Mouse (Mus musculus) adrenal gland, postnatal 4 days (tissue): ENCODE data around the gene Thrb. TPM values are rescaled to one million over a fixed set of nuclear protein-coding genes. Genes with fewer than 3 reads are reported as not detected.

ENCODE experiments used
- DNase-seq, 2 experiments: peaks; one replicate each; pipeline ENCODE4 v3.0.0; 2021 to 2022; ENCODE audit warnings: low spot score in 2 of 2, mixed read lengths in 2 of 2
- total RNA-seq, 2 experiments: library from RNA; stranded (reverse); gene quantifications; 2 replicates each; pipeline ENCODE4 v1.2.3; 2021

Gene Thrb
- total RNA-seq, 2 experiments from 2014 or later = 43.1 to 46.0 TPM

GRCm38 (mm10) chr14:17774404-17774803 lies 114.3 kb downstream of the Thrb start:
- no peak for DNase-seq

- DNase-seq = no peak
Observed at GRCm38 (mm10) chr14:17781921-17782320, 121.9 kb downstream of the Thrb start.

DNA sequence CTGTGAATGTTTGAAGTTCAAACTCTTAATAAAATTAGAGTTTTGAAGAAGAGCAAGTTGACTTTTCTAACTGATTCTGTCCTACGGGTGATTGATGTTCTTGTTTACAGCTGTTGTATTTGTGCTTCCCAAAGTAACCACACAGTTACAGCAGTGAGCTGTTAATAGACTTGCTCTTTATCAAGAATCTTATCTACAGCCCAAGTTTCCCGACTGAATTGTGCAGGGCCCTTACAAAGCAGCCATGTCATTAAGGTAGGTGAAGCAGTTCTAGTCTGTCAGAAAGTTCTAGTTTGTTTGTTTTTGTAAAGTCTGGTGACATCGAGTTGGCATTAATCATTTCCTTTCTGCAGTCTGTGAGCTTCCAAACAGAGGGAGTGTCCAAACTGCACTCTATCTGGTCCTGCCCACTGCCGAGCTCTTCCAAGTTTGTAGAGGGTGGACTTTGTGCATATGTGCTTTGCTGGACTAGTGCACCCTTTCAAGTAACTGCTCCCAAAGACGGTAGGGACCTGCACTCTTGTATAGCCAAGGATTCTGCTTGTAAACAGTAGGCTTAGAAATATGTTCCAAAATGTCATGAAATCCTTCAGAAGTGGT lies 124.2 kb downstream of the Thrb start:
- DNase-seq = no peak

DNA sequence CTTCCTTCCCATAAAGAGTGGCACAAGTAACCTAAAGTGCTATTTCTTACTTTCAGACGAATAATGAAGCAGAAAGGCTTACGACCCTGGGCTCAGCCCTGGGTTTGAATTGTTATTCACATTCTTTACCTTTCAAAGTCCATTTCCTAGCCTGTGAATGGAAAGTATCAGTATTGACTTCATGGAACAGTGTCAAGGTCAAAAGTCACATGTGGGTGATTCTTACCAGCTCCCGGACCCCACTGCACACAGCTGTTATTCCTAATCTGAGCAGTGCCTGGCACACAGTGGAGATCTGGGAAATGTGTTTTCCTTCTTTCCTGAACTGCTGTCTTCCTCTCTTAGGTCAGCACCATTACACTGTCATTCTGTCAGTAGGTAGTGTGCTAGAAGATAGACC lies 125.3 kb downstream of the Thrb start:
- no peak for DNase-seq

DNA sequence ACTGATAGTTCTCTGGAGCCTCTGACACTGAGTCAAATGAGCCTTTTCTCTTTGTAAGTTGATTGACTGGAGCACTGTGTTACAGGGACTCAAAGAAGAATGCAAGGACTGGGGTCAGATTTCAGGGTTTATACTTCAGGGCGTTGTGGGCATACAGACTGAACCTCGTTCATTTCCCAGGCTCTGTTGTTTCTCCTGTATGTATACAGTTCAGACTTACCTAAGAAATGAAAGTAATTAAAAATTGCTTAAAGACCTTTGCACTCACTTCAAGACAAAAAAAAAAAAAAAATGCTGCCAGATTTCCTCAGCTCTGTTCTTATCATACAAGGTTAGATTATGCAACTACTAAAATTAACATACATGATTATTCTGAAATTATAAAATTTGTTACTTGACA lies 126.2 kb downstream of the Thrb start:
- no peak for DNase-seq

DNA sequence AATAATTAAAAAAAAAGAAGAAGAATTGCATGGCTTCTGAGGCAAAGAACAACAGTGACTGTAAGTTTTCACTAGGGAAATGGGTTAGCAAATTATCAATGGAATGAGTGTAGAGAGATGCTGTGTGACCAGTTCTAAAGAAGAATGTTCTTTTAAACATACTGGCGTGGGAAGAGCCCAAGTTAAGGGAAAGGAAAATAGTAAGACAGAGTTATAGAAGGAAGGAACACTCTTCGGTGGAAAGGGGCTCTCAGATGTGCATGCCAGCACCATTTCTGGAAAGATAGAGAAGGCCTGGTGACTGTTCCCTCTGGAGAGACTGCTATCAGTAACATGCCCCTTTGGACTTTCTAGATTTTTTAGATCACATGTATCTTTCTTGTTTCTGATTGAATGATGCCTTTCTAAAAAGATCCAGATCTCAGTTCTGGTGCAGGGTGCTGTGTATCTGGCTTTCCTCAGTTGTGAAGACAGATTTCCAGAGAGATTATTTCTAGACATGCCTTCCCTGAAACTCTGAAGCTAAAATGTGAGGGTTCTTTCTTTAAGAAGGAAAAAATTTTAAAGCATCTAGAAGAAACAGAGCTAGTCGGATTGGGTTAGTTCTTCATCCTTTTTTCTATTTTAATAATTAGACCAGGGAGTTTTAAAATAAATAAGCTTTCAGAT lies 144.0 kb downstream of the Thrb start:
- DNase-seq = no peak

DNA sequence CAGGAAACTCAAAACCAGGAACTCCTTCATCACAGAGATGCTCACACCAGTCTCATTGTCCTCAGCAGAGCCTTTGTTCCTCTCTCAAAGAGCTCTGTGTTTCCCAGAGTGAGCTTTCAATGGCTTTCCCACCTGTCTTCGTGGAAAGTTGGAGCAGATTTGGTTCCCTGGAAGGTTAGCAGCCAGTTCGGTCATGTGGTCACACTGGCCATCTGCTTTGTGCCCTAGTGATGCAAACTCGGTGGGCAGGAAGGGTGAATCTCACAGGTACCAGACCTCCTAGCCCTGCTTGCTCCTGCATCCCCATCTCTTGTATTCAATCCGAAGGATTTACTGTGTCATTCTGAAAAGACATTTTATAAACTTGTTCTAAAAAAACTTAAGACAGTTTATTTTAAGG lies 151.0 kb downstream of the Thrb start:
- DNase-seq = no peak

GRCm38 (mm10) chr14:17812414-17812813 lies 152.4 kb downstream of the Thrb start:
- DNase-seq = no peak

GRCm38 (mm10) chr14:17815103-17815502 lies 155.0 kb downstream of the Thrb start:
- no peak for DNase-seq

- DNase-seq = no peak
Observed at GRCm38 (mm10) chr14:17818086-17818485, 158.0 kb downstream of the Thrb start.

GRCm38 (mm10) chr14:17822754-17823153 lies 162.7 kb downstream of the Thrb start:
- DNase-seq = no peak

- DNase-seq = no peak
Observed at GRCm38 (mm10) chr14:17827401-17827800, 167.3 kb downstream of the Thrb start.

- no peak for DNase-seq
Observed at GRCm38 (mm10) chr14:17835738-17836137, 175.7 kb downstream of the Thrb start.

DNA sequence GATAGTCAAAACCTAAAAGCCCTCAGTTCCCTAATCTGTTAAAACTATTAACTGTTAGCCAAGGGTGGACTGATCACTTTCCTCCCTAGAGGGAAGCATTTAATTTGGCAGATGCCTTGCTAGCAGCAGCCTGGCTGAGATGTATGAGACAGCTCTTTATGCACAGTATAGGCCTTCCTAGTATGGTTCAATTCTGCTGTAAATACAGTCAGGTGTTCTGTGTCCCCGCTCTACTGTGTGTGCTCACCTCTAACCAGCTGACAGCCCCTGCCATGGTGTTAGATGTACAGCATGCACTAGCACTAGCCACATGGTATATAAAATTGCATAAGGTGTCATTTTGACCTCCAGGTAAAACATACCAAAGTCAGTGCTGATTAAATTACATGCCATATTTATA lies 176.7 kb downstream of the Thrb start:
- DNase-seq = no peak

GRCm38 (mm10) chr14:17845003-17845697 lies 185.1 kb downstream of the Thrb start:
- DNase-seq = no peak

DNA sequence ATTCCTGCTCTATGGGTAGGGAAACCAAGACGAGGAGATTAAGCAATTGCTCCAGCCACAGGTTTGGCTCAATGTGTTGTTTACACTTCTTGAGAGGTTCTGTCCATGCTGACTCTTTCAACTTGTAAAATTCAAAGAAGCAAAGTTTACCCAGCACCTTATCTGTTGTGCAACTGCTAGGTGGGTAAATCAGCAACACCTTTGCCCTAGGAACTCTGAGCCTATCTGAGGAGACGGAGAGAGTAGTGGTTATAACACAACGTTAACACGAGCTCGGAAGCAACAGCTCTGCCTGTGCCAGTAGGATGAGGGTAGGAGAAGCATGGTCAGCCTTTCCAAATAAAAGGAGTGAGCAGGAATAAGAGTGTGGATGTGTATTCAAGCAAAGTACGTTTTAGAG lies 185.8 kb downstream of the Thrb start:
- DNase-seq = no peak

DNA sequence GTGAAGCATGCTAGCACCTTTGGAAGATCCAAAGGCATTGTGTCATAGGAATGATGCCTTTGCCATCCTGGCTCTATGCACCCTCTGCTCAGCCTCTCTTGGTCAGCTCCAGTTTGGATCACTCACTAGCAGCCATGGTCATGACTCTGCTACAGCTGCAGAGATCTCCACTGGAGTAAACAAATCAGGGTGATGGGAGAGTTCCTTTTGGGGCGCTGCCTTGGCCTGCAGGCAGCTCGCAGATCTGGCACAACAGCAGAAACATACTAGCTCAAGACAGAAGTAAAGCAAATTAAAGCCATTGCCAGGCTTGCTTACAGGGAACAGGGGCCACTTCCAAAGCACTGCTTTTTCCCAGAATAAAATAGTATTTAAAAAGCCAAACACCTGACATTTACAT lies 186.6 kb downstream of the Thrb start:
- DNase-seq = no peak

DNA sequence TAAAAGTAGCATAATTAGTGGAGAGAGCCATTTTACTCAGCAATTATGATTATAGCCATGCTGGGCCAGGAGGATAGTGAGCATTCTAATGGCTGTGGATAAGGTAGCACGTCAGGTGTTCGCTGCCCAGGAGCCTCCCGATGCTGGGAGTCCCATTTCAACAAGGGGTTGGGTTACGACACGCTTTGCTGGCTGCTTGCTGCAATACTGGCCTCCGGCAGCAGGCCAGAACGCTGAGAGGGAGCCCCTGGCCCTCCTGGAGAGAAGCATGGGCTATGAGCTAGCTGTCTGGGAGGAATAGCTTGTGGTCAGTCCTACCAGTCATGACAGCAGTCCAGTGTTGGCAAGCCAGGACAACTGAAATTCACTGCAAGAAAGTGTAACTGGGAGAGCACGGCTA lies 187.2 kb downstream of the Thrb start:
- DNase-seq = no peak

DNA sequence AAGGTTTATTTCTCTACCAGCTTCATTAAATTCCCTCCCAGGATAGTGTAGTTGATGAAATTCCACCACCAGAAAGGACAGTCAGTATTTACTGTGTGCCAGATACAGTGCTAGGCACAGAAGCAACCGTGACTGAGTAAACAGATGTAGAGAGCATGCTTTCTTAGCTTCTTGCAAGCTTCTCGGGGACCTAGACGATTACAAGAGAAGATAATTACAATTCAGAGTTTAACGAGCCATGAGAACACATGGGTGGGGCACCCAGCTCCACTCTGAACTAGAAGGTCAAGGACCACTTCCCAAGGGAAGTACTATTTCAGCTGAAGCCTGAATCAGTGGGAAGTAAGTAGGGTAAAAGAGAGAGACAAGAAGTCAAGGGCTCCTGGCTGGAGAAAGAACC lies 190.3 kb downstream of the Thrb start:
- DNase-seq = no peak

DNA sequence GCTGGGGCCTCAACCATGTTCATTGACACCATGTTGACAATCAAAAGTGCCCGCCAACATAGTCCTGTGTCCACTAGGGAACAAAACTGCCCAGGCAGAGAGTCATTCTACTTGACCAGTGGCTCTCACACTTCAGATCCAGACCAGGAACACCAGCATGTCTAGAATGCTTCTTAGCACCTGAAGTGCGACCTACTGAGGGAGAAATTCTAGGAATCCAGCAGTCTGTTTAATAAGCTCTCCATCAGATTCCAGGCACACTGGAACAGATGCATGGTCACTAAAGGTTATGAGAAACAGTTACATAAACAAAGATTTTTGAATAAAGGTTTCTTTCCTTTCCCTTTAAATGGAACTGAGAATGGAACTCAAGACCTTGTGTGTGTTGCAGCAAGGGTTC lies 192.2 kb downstream of the Thrb start:
- no peak for DNase-seq

DNA sequence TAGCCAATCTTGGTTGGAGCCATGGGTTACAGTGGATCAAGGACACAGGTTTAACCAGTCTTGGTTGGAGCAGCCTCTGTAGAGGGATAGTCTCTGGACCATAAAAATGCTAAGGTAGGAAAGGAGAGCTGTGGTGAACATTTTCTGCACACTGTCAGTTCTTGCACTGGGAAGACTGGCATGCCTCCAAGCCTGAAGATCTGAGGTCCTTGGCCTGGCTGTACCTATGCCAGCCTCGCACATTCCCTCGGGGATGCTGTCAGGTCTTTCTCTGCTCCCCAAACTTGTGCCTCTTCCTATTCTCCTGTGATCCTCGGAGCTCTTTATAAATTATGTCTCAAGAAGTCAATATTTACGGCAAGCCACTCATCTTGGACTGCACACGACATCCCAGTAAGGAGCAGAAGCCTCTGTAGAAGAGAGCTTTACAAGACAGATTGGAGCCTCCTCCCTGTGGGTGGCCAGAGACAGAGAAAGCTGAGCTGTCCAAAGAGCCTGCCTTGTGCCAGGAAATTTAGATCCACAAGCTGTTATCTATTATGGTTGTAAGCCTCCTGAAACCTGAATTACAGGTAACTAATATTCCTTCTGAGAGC lies 199.8 kb downstream of the Thrb start:
- no peak for DNase-seq

DNA sequence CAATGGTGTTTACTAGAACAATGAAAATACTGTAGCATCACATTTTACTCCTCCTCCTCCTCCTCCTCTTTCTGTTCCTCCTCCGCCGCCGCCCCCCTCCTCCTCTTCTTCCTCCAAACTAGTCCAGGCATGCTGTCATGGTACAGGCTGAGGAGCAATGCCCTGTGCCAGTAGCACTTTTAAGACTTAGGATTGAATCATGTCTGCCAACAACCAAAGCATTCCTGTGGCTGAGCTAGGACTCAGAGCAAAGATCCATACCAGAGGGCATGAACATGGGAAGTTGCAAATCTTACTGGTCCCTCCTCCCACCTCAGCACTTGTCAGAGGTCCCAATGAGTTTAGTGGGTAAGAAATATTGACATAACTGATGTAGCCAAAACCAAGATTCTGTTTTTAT lies 202.6 kb downstream of the Thrb start:
- DNase-seq = no peak
